Mouse (Mus musculus) C2C12 (cell line): ENCODE measurements around the gene Tfcp2l1. TPM values are rescaled to one million over a fixed set of nuclear protein-coding genes. Genes with fewer than 3 reads are reported as not detected.

Source experiments
- H3K27me3 ChIP-seq: one replicate; pipeline ENCODE4 v1.6.1; 2011; ENCODE audit not compliant: control insufficient read depth, insufficient read depth, insufficient read length
- H3K36me3 ChIP-seq: one replicate; pipeline ENCODE4 v1.6.1; 2011; ENCODE audit not compliant: control insufficient read depth, insufficient read depth
- H3K4me3 ChIP-seq: one replicate; pipeline ENCODE4 v1.5.1; 2011; ENCODE audit warnings: mild to moderate bottlenecking, control low read depth; ENCODE audit not compliant: poor library complexity, insufficient read depth, severe bottlenecking
- H3K79me2 ChIP-seq: one replicate; pipeline ENCODE4 v1.6.1; 2011; ENCODE audit not compliant: control insufficient read depth, insufficient read depth
- H3K79me3 ChIP-seq: one replicate; pipeline ENCODE4 v1.6.1; 2011; ENCODE audit warnings: low read depth, control low read depth
- H3ac ChIP-seq: one replicate; pipeline ENCODE3; 2011; ENCODE audit warnings: low read depth; ENCODE audit not compliant: control insufficient read depth, insufficient read length
- CEBPB ChIP-seq: IDR thresholded peaks from one replicate; pipeline ENCODE4 v1.6.1; 2011; ENCODE audit warnings: low read depth, mild to moderate bottlenecking, control low read depth, moderate library complexity
- CTCF ChIP-seq: IDR thresholded peaks from one replicate; pipeline ENCODE4 v1.5.1; 2011; ENCODE audit not compliant: control insufficient read depth, insufficient read depth, insufficient read length
- FOSL1 ChIP-seq: IDR thresholded peaks from one replicate; pipeline ENCODE4 v1.8.0; 2011; ENCODE audit warnings: mild to moderate bottlenecking, low read length; ENCODE audit not compliant: poor library complexity, insufficient read depth, severe bottlenecking
- MAX ChIP-seq: IDR thresholded peaks from one replicate; pipeline ENCODE4 v1.6.1; 2011; ENCODE audit warnings: mild to moderate bottlenecking, control low read depth
- MYOD1 ChIP-seq: IDR thresholded peaks from one replicate; pipeline ENCODE4 v1.6.1; 2011; ENCODE audit warnings: low read depth; ENCODE audit not compliant: control insufficient read depth, insufficient read length
- MYOG ChIP-seq: IDR thresholded peaks from one replicate; pipeline ENCODE4 v1.6.1; 2011; ENCODE audit not compliant: control insufficient read depth, insufficient read length; ENCODE audit errors: extremely low read depth
- USF1 ChIP-seq: IDR thresholded peaks from one replicate; pipeline ENCODE4 v1.6.1; 2011; ENCODE audit warnings: low read depth, mild to moderate bottlenecking, control low read depth, moderate library complexity
- polyA plus RNA-seq: library from polyadenylated mRNA; unstranded; fragments of >200 nt; fragmentation: generic; extraction: Trizol; gene quantifications from one replicate; pipeline ENCODE4 v1.2.1, GENCODE M21; 2012; ENCODE audit warnings: missing spikeins

Gene Tfcp2l1
- polyA plus RNA-seq, 1 experiment, result 0.09 TPM

DNA sequence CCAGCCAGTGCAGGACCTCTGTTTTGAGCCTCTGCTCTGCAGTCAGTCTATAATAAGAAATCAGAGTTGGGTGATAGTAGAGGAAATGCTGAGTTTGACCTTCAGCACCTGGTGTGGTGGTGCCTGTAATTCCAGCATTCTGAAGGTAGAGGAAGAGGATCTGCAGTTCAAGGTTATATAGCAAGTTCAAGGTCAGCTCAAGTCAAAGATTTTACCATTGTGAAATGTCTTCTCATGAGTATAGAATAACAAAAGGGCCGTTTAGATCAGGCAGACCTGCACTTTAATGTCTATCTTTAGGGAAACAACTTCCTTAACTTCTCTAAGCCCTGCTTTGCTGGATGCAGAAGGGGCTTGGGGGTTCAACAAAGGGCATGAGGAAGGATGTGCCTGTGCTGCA is 35.3 kb downstream of the Tfcp2l1 start:
- H3K36me3 ChIP-seq, result no peaks in the 10 kb centered on the region
- no peaks in the 10 kb centered on the region for H3K27me3 ChIP-seq
- TF ChIP-seq FOSL1 (no peak), MYOD1 (no peak), CEBPB (no peak), MAX (no peak), MYOG (no peak), CTCF (no peak), USF1 (no peak)
- H3K79me2 ChIP-seq, result no peaks in the 10 kb centered on the region
- no peak overlapping the region for H3ac ChIP-seq
- no peaks in the 10 kb centered on the region for H3K79me3 ChIP-seq
- H3K4me3 ChIP-seq, result no peak overlapping the region

DNA sequence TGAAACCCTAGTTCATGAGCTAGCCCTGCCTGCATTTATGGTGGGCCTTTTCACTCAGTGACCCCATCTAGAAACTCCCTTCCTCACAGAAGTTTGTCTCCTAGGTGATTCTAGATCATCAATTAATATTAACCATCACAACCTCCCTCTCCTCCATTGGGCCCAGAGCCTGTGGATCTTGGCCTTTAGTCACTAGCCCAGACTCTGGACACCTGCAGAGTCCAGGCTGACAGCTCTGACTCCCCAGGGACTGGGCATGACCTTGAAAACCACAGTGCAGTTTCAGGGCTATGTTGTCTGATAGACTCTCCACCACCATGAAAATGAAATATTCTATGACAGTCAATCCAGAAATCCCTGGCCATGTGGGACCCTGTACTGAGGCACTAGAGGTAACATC is 39.8 kb downstream of the Tfcp2l1 start:
- Histone ChIP-seq H3K27me3 (no peaks in the 10 kb centered on the region), H3K4me3 (no peak overlapping the region), H3K36me3 (no peaks in the 10 kb centered on the region), H3K79me3 (no peaks in the 10 kb centered on the region), H3ac (no peak overlapping the region), H3K79me2 (no peaks in the 10 kb centered on the region)
- TF ChIP-seq USF1 (no peak), MAX (no peak), CTCF (no peak), MYOD1 (no peak), FOSL1 (no peak), MYOG (no peak)

GRCm38 (mm10) chr1:118672196-118672595 is 44.5 kb downstream of the Tfcp2l1 start:
- Histone ChIP-seq H3K4me3 (no peak overlapping the region), H3K36me3 (no peaks in the 10 kb centered on the region), H3K27me3 (no peaks in the 10 kb centered on the region), H3K79me2 (no peaks in the 10 kb centered on the region), H3ac (no peak overlapping the region), H3K79me3 (no peaks in the 10 kb centered on the region)
- TF ChIP-seq CTCF (no peak), MYOD1 (no peak), FOSL1 (no peak), MAX (no peak), MYOG (no peak), CEBPB (no peak), USF1 (no peak)

- no peaks in the 10 kb centered on the region for H3K79me3 ChIP-seq
- H3K36me3 ChIP-seq, result no peaks in the 10 kb centered on the region
- no peaks in the 10 kb centered on the region for H3K79me2 ChIP-seq
- H3ac ChIP-seq, result no peak overlapping the region
- no peak overlapping the region for H3K4me3 ChIP-seq
- TF ChIP-seq MAX (no peak), MYOD1 (no peak)
- no peaks in the 10 kb centered on the region for H3K27me3 ChIP-seq
These were observed 46.4 kb downstream of the Tfcp2l1 start for GRCm38 (mm10) chr1:118674176-118674575.

DNA sequence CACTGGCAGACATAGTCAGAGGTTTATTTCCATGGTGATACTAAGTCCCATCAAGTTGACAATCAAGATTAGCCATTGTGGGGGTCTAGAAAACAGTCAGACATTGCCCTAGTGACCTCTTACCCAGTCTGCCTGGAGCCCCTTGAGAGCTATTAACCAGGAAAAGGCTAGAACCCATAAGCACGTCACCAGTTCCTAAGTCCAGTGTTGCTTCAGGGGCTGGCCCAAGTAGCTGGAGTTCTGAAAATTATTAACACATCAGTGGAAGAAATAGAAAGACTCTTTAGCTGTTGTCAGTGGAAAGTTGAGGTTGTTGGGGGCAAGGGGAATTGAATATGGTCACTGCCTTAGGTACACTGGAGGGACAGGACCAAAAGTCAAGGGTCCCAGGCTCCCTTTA is 54.2 kb downstream of the Tfcp2l1 start:
- TF ChIP-seq MYOG (no peak), CEBPB (no peak), MYOD1 (no peak), FOSL1 (no peak), USF1 (no peak), MAX (no peak), CTCF (no peak)

DNA sequence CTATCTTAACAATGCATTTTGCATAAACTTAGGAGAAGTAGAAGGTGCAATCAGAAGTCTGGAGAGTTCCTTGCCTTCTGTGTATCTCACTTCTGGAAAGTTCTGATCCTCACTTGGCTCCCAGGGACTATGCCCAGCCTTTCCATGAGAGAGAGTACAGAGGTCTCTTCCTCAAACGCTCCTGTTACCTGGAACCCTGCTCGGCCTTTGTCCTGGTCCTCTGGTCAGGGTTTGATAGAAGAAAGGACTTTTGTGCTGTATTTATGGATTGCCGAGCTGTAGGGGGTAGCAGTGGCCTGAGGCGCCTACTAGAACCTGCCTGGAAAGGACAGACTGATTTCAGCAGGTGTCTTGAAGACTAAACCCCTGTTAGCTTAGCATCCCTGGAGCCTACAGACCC is 55.9 kb downstream of the Tfcp2l1 start:
- H3K79me2 ChIP-seq, result no peaks in the 10 kb centered on the region
- H3ac ChIP-seq, result no peak overlapping the region
- no peak for TF ChIP-seq USF1
- no peak for TF ChIP-seq CTCF
- TF ChIP-seq MAX, result no peak
- no peak for TF ChIP-seq FOSL1
- TF ChIP-seq CEBPB, result no peak
- TF ChIP-seq MYOG, result no peak
- TF ChIP-seq MYOD1, result no peak
- H3K4me3 ChIP-seq, result no peak overlapping the region
- H3K79me3 ChIP-seq, result no peaks in the 10 kb centered on the region
- H3K27me3 ChIP-seq, result peaks cover 6% of the 10 kb centered on the region
- no peaks in the 10 kb centered on the region for H3K36me3 ChIP-seq

More for the DNA sequence above, 54.2 kb downstream of the Tfcp2l1 start:
- Histone ChIP-seq H3K79me2 (no peaks in the 10 kb centered on the region), H3K4me3 (no peak overlapping the region), H3K79me3 (no peaks in the 10 kb centered on the region), H3ac (no peak overlapping the region), H3K27me3 (peaks cover 3% of the 10 kb centered on the region), H3K36me3 (no peaks in the 10 kb centered on the region)
